Mouse (Mus musculus) hindbrain, embryonic 13.5 days (tissue): ENCODE measurements at regions not wholly inside any gene's neighbourhood (a gene's known extent, or its start where the extent isn't known, plus 50 kb on each side); places are given as distances from the start of the nearest gene placed in this dataset.

Experiments used
- ATAC-seq: fragments of 200-750 bp; cut with Nextera tagmentation; 2 replicates; pipeline ENCODE4 v1.8.0; 2017; ENCODE audit warnings: moderate TSS enrichment; ENCODE audit not compliant: low FRiP score
- H3K27ac ChIP-seq: fragments of 300-500 bp; sonication (generic); 2 replicates; pipeline ENCODE4 v1.5.1; 2015; ENCODE audit warnings: inconsistent platforms, mild to moderate bottlenecking, moderate library complexity
- H3K27me3 ChIP-seq: fragments of 300-500 bp; sonication (generic); 2 replicates; pipeline ENCODE4 v1.6.1; 2015; ENCODE audit warnings: mild to moderate bottlenecking, inconsistent platforms
- H3K36me3 ChIP-seq: fragments of 300-500 bp; sonication (generic); 2 replicates; pipeline ENCODE4 v1.6.1; 2015; ENCODE audit warnings: mild to moderate bottlenecking, inconsistent platforms
- H3K4me1 ChIP-seq: fragments of 300-500 bp; sonication (generic); replicated peaks from 2 replicates; pipeline ENCODE4 v1.6.1; 2015; ENCODE audit warnings: inconsistent platforms
- H3K4me2 ChIP-seq: fragments of 300-500 bp; sonication (generic); 2 replicates; pipeline ENCODE4 v1.6.1; 2015; ENCODE audit warnings: inconsistent platforms, mild to moderate bottlenecking, moderate library complexity
- H3K4me3 ChIP-seq: fragments of 300-500 bp; sonication (generic); 2 replicates; pipeline ENCODE4 v1.5.1; 2015; ENCODE audit warnings: mild to moderate bottlenecking, inconsistent platforms
- H3K9ac ChIP-seq: fragments of 300-500 bp; sonication (generic); 2 replicates; pipeline ENCODE4 v1.6.1; 2015; ENCODE audit warnings: mild to moderate bottlenecking, inconsistent platforms
- H3K9me3 ChIP-seq: fragments of 300-500 bp; sonication (generic); 2 replicates; pipeline ENCODE4 v1.6.1; 2016; ENCODE audit warnings: inconsistent platforms
- WGBS: fragments of 180-500 bp; shearing (Covaris S2); methylation state at CpG from one replicate; pipeline ENCODE4 v1.1.7; 2015; 5-methylcytosine and 5-hydroxymethylcytosine counted together

DNA sequence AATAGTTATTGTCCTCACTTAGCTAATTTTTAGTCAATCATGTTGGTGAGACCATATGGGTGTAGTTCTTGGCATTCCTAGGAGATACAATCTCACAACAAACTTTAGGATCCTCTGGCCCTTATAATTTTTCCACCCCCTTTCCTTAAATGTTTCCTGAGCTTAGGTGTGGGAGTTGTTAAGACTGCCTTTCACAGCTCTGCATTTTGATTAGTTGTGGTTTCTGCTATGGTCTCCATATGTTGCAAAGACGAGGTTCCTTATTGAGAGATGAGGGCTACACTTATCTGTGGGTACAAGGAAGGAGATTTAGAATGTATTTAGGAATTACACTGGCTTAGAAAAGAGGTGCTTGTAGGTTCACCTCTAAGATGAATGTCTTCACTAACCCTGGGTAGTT is 237.1 kb upstream of the Eif4g2 start:
- Histone ChIP-seq H3K4me3 (no peak overlapping the region), H3K9ac (no peak overlapping the region), H3K4me1 (peaks cover 5% of the 10 kb centered on the region; the same call in 1 of the 2 replicates), H3K27me3 (no peaks in the 10 kb centered on the region), H3K27ac (no peak overlapping the region), H3K4me2 (no peak overlapping the region), H3K36me3 (no peaks in the 10 kb centered on the region), H3K9me3 (no peaks in the 10 kb centered on the region)
- 83% methylated on average over 1 of the region's 1 CpGs for WGBS
- ATAC-seq: no peak

- no peak overlapping the region for H3K4me2 ChIP-seq
- H3K4me3 ChIP-seq: no peak overlapping the region
- ATAC-seq: peak; percentile 63; the same call in 1 of the 2 replicates
- H3K4me1 ChIP-seq: peaks cover 5% of the 10 kb centered on the region; the same call in 1 of the 2 replicates
- no peaks in the 10 kb centered on the region for H3K9me3 ChIP-seq
- no peaks in the 10 kb centered on the region for H3K27me3 ChIP-seq
- no peak overlapping the region for H3K9ac ChIP-seq
- H3K27ac ChIP-seq: no peak overlapping the region
- no peaks in the 10 kb centered on the region for H3K36me3 ChIP-seq
- 41% methylated on average over 2 of the region's 2 CpGs for WGBS
Measured at GRCm38 (mm10) chr7:111316479-111316990, 233.7 kb upstream of the Eif4g2 start.

DNA sequence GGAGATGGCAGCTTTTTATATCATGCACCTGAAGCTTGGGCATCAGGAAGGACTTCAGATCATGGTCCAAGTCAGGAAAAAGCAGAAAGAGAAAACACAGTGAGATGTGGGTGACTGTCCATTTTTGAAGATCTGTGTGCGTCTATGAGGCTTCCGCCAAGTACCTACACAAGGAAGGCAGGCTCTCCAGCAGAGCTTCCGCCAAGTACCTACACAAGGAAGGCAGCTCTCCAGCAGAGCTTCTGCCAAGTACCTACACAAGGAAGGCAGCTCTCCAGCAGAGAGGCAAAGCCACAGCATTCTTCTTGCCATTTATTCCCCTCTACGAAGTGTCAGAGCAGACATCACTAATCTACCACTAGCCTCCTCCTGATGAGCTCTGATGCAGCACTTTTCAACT is 231.1 kb upstream of the Eif4g2 start:
- no peaks in the 10 kb centered on the region for H3K36me3 ChIP-seq
- no peaks in the 10 kb centered on the region for H3K9me3 ChIP-seq
- no peak for ATAC-seq
- no peak overlapping the region for H3K27ac ChIP-seq
- no peaks in the 10 kb centered on the region for H3K27me3 ChIP-seq
- no peak overlapping the region for H3K4me2 ChIP-seq
- no peak overlapping the region for H3K4me3 ChIP-seq
- peaks cover 5% of the 10 kb centered on the region; the same call in 1 of the 2 replicates for H3K4me1 ChIP-seq
- H3K9ac ChIP-seq: no peak overlapping the region
- WGBS: 87% methylated on average over 4 of the region's 4 CpGs

DNA sequence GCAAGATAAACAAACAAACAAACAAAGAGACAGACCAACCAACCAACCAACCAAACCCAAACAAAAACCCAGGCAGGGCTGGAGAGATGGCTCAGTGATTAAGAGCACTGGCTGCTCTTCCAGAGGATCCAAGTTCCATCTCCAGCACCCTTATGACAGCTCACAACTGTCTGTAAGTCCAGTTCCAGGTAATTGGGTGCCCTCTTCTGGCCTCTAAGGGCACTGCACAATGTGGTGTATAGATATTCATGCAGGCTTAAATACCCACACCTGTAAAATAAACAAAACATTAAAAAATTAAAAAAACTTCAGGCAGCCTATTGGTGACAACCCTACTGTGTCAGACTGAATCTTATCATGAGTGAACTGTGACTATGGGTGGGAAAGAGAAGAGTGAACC is 222.4 kb upstream of the Eif4g2 start:
- no peak overlapping the region for H3K27ac ChIP-seq
- no peak overlapping the region for H3K4me3 ChIP-seq
- H3K9ac ChIP-seq: no peak overlapping the region
- H3K4me2 ChIP-seq: no peak overlapping the region
- no peaks in the 10 kb centered on the region for H3K27me3 ChIP-seq
- no peak for ATAC-seq
- peaks cover 15% of the 10 kb centered on the region for H3K4me1 ChIP-seq
- no peaks in the 10 kb centered on the region for H3K36me3 ChIP-seq
- no peaks in the 10 kb centered on the region for H3K9me3 ChIP-seq

- Histone ChIP-seq H3K4me3 (no peak overlapping the region), H3K27me3 (no peaks in the 10 kb centered on the region), H3K36me3 (no peaks in the 10 kb centered on the region), H3K9ac (no peak overlapping the region), H3K27ac (peak overlapping the region; percentile 66), H3K4me2 (0 out of 2 replicates have a peak overlapping the region, but pooled peaks have one; percentile 13), H3K9me3 (no peaks in the 10 kb centered on the region), H3K4me1 (peaks cover 26% of the 10 kb centered on the region)
- WGBS: 32% methylated on average over 16 of the region's 16 CpGs
- 0 out of 2 replicates have a peak, but pooled peaks have one; percentile 61 for ATAC-seq
Measured at GRCm38 (mm10) chr7:111301791-111302488, 219.1 kb upstream of the Eif4g2 start.

GRCm38 (mm10) chr7:111297174-111297902 is 214.5 kb upstream of the Eif4g2 start:
- Histone ChIP-seq H3K9me3 (no peaks in the 10 kb centered on the region), H3K9ac (no peak overlapping the region), H3K4me3 (no peak overlapping the region), H3K4me2 (no peak overlapping the region), H3K4me1 (peaks cover 28% of the 10 kb centered on the region), H3K27ac (no peak overlapping the region), H3K27me3 (no peaks in the 10 kb centered on the region), H3K36me3 (no peaks in the 10 kb centered on the region)
- 50% methylated on average over 9 of the region's 9 CpGs for WGBS
- ATAC-seq: no peak

DNA sequence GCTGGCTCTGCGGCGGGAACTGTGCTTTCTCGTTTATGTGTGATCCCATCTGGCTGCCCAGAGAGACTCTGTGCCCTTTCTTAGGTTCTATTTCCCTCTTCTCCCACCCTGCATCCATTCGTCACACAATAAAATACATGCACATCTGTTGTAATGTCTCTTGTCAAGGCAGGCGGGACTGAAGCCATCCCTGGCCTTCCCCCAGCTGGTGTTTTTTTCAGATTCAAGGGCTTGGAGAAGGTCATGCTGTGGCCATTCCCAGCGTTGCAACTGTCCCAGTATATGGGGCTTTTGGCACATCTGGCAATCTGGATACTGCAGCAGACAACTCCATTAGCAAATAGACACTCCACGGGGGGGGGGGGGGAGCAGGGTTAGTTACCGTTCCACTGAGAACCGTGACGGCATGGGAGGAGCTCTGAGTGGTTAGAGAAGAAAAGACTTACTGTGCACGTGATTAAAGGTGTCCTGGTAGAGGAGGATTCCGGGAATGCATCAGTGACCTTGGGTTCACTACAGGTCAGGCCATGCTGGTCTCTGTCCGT is 200.7 kb upstream of the Eif4g2 start:
- no peaks in the 10 kb centered on the region for H3K27me3 ChIP-seq
- no peak overlapping the region for H3K9ac ChIP-seq
- peaks cover 23% of the 10 kb centered on the region for H3K4me1 ChIP-seq
- no peaks in the 10 kb centered on the region for H3K36me3 ChIP-seq
- no peak for ATAC-seq
- peak overlapping the region; percentile 8; the same call in 1 of the 2 replicates for H3K27ac ChIP-seq
- no peak overlapping the region for H3K4me2 ChIP-seq
- no peaks in the 10 kb centered on the region for H3K9me3 ChIP-seq
- H3K4me3 ChIP-seq: no peak overlapping the region
- 24% methylated on average over 13 of the region's 13 CpGs for WGBS

DNA sequence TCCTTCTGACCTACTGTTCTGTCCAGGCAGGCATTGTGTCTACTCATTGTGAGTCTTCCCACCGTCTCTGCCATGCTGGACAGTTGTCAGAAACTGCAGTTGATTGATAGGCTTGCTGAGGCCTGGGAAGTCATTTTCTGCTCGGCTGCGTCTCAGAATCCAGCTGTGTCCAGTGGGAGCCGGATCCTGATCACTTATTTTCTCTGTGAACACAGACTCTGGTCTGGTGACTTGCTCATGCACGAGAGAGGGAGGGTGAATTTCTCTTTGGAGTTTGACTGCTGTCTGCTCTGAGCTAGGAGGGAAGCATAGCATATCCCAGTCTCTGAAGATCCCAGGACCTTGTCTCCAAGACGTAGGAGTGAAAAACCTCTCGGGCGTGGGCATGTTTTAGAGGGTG is 199.5 kb upstream of the Eif4g2 start:
- Histone ChIP-seq H3K4me1 (peaks cover 23% of the 10 kb centered on the region), H3K36me3 (no peaks in the 10 kb centered on the region), H3K4me3 (no peak overlapping the region), H3K27ac (0 out of 2 replicates have a peak overlapping the region, but pooled peaks have one; percentile 40), H3K4me2 (no peak overlapping the region), H3K27me3 (no peaks in the 10 kb centered on the region), H3K9ac (no peak overlapping the region), H3K9me3 (no peaks in the 10 kb centered on the region)
- 28% methylated on average over 8 of the region's 8 CpGs for WGBS
- ATAC-seq: peak; percentile 24; the same call in 1 of the 2 replicates

GRCm38 (mm10) chr7:111277703-111278102 is 194.9 kb upstream of the Eif4g2 start:
- WGBS: 88% methylated on average over 3 of the region's 3 CpGs
- no peak for ATAC-seq
- no peak overlapping the region for H3K4me2 ChIP-seq
- H3K27ac ChIP-seq: no peak overlapping the region
- H3K36me3 ChIP-seq: no peaks in the 10 kb centered on the region
- no peaks in the 10 kb centered on the region for H3K27me3 ChIP-seq
- peaks cover 9% of the 10 kb centered on the region for H3K4me1 ChIP-seq
- no peaks in the 10 kb centered on the region for H3K9me3 ChIP-seq
- H3K4me3 ChIP-seq: no peak overlapping the region
- H3K9ac ChIP-seq: no peak overlapping the region

- no peak for ATAC-seq
- H3K27ac ChIP-seq: no peak overlapping the region
- H3K4me1 ChIP-seq: no peaks in the 10 kb centered on the region
- no peaks in the 10 kb centered on the region for H3K36me3 ChIP-seq
- no peaks in the 10 kb centered on the region for H3K9me3 ChIP-seq
- H3K4me2 ChIP-seq: no peak overlapping the region
- 95% methylated on average over 5 of the region's 5 CpGs for WGBS
- no peak overlapping the region for H3K9ac ChIP-seq
- H3K27me3 ChIP-seq: no peaks in the 10 kb centered on the region
- H3K4me3 ChIP-seq: no peak overlapping the region
Measured at GRCm38 (mm10) chr7:111273839-111274238, 191.0 kb upstream of the Eif4g2 start.

DNA sequence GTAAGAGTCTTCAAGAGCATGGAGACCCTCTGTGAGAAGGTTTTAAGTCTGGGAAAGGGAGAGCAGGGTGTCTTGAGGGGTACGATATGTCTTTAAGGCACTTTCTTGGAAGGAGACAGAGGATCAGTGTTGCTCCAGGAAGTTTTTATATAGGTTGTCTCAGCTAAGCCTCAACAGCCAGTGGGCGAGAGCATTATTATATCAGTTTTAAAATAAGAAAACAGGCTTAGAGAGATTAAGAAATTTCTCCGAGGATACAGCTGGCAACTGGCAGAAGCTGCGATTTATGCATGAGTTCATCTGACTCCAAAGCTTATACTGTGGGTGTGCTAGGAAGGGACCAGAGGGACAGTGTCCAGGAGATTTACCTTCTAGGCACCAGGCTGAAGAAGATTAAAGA is 188.0 kb upstream of the Eif4g2 start:
- no peak for ATAC-seq
- Histone ChIP-seq H3K27ac (no peak overlapping the region), H3K36me3 (no peaks in the 10 kb centered on the region), H3K9ac (no peak overlapping the region), H3K4me2 (no peak overlapping the region), H3K4me1 (no peaks in the 10 kb centered on the region), H3K27me3 (no peaks in the 10 kb centered on the region), H3K4me3 (no peak overlapping the region), H3K9me3 (no peaks in the 10 kb centered on the region)
- 87% methylated on average over 4 of the region's 4 CpGs for WGBS

- no peaks in the 10 kb centered on the region for H3K9me3 ChIP-seq
- no peak overlapping the region for H3K4me3 ChIP-seq
- H3K27me3 ChIP-seq: no peaks in the 10 kb centered on the region
- H3K9ac ChIP-seq: no peak overlapping the region
- no peak for ATAC-seq
- no peaks in the 10 kb centered on the region for H3K4me1 ChIP-seq
- WGBS: 99% methylated on average over 2 of the region's 2 CpGs
- H3K4me2 ChIP-seq: no peak overlapping the region
- H3K36me3 ChIP-seq: no peaks in the 10 kb centered on the region
- no peak overlapping the region for H3K27ac ChIP-seq
Measured at GRCm38 (mm10) chr7:111268197-111268596, 185.4 kb upstream of the Eif4g2 start.
